Mouse (Mus musculus) adrenal gland, postnatal 4 days (tissue): ENCODE data around the gene Dars. TPM values are rescaled to one million over a fixed set of nuclear protein-coding genes. Genes with fewer than 3 reads are reported as not detected.

ENCODE experiments used
- DNase-seq, 2 experiments: peaks; one replicate each; pipeline ENCODE4 v3.0.0; 2021 to 2022; ENCODE audit warnings: low spot score in 2 of 2, mixed read lengths in 2 of 2
- long read RNA-seq, 2 experiments: library from polyadenylated mRNA; stranded (forward); transcript quantifications; one replicate each; pipeline ENCODE4 v2.0.0; 2021
- total RNA-seq, 2 experiments: library from RNA; stranded (reverse); gene quantifications; 2 replicates each; pipeline ENCODE4 v1.2.3; 2021

Dars gene
- total RNA-seq: 10 to 100 TPM; 89.4 to 96.5 TPM
- long read RNA-seq, experiment 1, transcript Dars-201 (16 exons, 2,175 nt): major isoform, 69 of 73 reads
- long read RNA-seq, experiment 1, partial matches to known transcripts: 1 of 73 reads
- long read RNA-seq, experiment 1, other reads (novel, unspliced or antisense): 3 of 73 reads
- long read RNA-seq, experiment 2, transcript Dars-201 (16 exons, 2,175 nt): major isoform, 195 of 200 reads
- long read RNA-seq, experiment 2, partial matches to known transcripts: 1 of 200 reads
- long read RNA-seq, experiment 2, other reads (novel, unspliced or antisense): 4 of 200 reads

- peak; percentile 81 to 89 for DNase-seq
These were observed at the start of gene Dars for GRCm38 (mm10) chr1:128416584-128417532. TSS of gene Dars (minus strand) at chr1:128417368.

- no peak for DNase-seq
These were observed 49.7 kb upstream of the Dars start for GRCm38 (mm10) chr1:128466828-128467227.

GRCm38 (mm10) chr1:128463478-128463877 is 46.3 kb upstream of the Dars start:
- no peak for DNase-seq

- DNase-seq: no peak
These were observed 45.2 kb upstream of the Dars start for GRCm38 (mm10) chr1:128462389-128462788.

- no peak for DNase-seq
These were observed 43.6 kb upstream of the Dars start for GRCm38 (mm10) chr1:128460780-128461179.

- DNase-seq: no peak
These were observed 42.3 kb upstream of the Dars start for GRCm38 (mm10) chr1:128459439-128459838.

GRCm38 (mm10) chr1:128459011-128459410 is 41.8 kb upstream of the Dars start:
- DNase-seq: no peak

GRCm38 (mm10) chr1:128456844-128457445 is 39.8 kb upstream of the Dars start:
- no peak for DNase-seq

- DNase-seq: no peak
These were observed 39.1 kb upstream of the Dars start for GRCm38 (mm10) chr1:128456271-128456670.

GRCm38 (mm10) chr1:128452210-128452609 is 35.0 kb upstream of the Dars start:
- no peak for DNase-seq

- no peak for DNase-seq
These were observed 34.0 kb upstream of the Dars start for GRCm38 (mm10) chr1:128451183-128451582.

- DNase-seq: no peak
These were observed 30.2 kb upstream of the Dars start for GRCm38 (mm10) chr1:128447206-128447902.

GRCm38 (mm10) chr1:128443890-128444839 is 27.0 kb upstream of the Dars start:
- DNase-seq: no peak

- DNase-seq: no peak
These were observed 23.9 kb upstream of the Dars start for GRCm38 (mm10) chr1:128441129-128441473.

GRCm38 (mm10) chr1:128440386-128441128 is 23.4 kb upstream of the Dars start:
- DNase-seq: no peak

- no peak for DNase-seq
These were observed 22.4 kb upstream of the Dars start for GRCm38 (mm10) chr1:128439618-128440017.

GRCm38 (mm10) chr1:128438526-128438925 is 21.4 kb upstream of the Dars start:
- DNase-seq: no peak

GRCm38 (mm10) chr1:128437276-128437675 is 20.1 kb upstream of the Dars start:
- DNase-seq: no peak

GRCm38 (mm10) chr1:128436015-128436414 is 18.8 kb upstream of the Dars start:
- no peak for DNase-seq
